Mouse (Mus musculus) retina, adult 2 months (tissue): Measurements from ENCODE around the gene Nmt2.

ENCODE experiments used
- DNase-seq: peaks from one replicate; pipeline ENCODE4 v3.0.0-alpha.2; 2012; ENCODE audit warnings: low read depth, low spot score

The Nmt2 gene

DNA sequence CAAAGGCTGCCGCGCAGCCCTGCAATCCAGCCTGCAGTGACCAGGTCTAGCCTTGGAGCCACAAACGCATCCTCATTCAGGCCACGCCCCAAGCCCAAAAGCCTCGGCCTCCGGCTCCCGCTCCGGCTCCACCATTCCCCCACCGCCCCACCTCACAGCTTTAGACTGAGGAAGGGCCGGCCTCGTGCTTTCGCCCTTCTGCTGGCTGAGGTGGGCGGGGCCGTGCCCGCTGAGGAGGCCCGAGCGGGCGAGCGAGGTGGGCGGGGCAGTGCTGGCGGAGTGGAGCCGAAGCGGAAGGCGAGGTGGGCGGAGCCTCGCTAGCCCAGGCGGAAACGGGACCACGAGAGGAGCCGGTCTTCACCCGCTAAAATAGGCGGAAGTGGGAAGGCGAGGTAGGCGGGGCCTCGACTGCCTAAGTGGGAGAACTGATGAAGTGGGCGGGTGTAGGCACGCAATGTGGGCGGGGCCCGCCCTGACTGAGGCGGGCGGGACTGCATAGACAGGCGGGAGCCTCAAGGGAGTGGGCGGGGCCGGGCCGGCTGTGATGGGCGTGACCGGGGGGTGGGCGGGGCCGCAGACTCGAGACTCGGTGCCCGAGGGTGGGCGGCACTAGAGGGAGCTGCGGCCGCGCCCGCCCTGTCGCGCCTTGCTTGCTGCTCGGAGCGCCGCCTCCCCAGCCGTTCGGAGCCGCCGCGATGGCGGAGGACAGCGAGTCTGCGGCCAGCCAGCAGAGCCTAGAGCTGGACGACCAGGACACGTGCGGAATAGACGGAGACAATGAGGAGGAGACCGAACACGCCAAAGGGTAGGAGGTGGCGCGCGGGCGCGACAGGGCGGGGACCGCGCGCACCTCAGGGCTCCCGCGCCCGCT, at the start of gene Nmt2:
TSS of gene Nmt2 (plus strand) at position 611 of the 871 bp plus-strand sequence.
- peak; percentile 99 for DNase-seq

DNA sequence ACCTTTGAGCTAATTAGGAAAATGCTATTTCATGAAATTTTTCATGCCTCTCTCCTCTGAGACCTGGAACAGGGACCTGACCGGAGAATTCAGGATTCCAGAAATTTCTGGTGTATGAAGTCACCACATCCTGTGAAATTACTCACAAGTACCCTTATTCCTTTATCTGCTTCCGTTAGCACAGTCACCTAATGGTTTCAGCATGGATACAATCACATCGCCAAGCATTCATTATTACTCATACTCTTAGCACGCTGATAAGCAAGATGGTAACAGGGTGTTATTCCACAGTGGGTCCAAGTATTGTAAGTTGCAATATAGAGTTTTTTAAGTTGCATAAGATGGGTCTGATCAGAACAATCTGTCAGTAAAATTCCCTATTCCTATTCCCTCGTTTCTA, 44.8 kb upstream of the Nmt2 start:
- no peak for DNase-seq

DNA sequence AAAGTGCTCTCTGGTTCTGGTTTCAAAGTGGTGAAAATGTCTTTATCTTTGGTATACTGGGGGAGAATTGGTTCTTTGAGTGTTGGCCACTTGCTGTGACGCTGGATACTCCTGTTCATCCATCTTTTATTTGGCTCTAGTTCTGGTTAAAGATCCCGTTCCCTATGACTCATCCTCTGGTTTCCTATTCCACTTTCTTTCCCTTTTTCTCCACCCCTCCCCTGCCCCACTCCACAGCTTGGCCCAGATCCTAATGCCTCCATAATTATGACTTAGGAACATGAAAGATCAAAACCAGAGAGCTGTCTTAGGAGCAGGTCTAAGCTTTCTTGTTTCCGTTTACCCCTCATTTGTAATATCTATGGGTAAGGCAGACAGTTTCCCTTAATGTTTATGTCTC, 39.8 kb upstream of the Nmt2 start:
- no peak for DNase-seq

DNA sequence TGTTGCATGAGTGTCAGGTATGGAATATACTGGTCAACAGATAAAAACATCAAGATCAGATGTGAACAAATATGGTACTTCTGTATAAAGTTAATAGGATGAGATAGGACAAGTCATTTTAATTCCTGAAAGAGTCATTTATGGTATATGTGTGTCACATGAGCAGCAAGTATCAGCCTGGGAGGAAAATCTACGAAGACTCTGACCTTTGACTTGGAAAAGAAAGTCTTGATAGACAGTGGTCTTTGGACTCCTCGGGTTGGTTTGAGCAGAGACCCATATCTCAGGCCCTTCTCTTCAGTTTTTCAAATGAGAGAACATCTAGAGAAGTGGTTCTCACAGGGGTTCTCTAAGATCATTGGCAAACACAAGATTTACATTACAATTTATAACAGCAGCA, 32.7 kb upstream of the Nmt2 start:
- DNase-seq: no peak

DNA sequence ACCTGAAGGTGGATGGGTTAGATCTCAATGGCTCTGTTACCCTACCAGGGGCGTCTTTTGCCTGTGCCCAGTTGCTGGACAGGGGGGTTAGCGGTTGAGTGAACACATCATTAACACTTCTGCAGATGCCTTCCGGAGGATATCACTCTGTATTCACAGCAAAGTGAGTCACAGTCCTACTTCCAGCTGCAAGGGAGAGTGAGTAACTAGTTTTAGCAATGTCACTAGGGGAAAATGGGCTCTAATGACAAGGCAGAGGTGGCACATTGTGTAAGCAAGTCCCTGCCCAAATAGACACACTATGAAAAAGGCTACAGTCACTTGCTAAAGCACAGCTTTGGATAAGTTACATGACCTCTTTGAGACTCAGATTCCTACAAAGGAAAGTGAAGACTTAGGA, 17.5 kb upstream of the Nmt2 start:
- no peak for DNase-seq

DNA sequence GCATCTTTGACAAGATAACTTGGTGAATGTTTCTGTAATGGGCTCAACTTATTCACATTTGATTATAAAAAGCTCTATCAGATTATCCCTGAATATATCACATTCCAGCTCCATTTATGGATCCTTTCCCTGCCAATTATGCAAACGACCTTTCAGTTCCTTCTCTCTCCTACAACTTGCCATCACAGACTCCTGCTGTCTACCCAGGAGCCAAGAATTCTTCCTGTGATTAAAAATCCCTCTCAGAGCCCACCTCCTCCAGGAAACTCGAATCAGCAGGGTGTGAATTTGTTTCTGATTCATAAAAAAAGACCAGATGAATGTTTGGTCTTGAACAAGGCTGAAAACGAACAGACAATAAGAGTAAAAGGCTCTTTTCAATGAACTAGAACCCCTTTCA, 16.1 kb upstream of the Nmt2 start:
- DNase-seq: no peak

DNA sequence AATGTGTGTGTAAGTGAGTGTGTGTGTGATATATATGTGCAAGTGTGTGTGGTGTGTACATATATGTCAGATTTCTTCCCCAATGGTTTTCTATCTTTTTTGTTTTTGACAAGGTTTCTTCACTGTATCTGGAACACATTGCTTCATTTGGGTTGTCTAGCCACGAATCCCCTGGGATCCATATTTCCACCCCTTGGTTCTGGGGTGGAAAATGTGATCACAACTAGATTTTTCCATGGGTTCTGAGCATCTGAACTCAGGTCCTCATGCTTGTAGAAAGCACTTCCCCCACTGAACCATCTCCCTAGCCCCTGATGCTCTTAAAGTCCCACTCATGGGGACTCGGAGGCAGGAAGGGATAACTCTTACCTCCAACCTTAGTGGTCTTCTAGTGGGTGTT, 10.7 kb upstream of the Nmt2 start:
- no peak for DNase-seq

DNA sequence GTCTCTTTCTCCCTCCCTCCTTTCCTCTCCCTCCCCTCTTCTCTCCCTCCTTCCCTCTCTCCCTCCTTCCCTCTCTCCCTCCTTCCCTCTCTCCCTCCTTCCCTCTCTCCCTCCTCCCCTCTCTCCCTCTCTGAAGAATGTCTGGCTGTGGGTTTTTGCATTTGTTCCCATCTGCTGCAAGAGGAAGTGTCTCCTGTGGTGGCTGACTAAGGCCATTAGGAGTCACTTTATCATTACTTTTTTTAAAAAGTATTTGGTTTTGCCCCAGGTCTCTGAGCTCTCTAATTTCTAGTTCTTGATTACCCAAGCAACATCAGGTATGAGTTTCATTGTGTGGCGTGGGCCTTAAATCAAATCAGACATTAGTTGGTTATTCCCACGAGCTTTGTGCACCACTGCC, 7.9 kb upstream of the Nmt2 start:
- DNase-seq: no peak

DNA sequence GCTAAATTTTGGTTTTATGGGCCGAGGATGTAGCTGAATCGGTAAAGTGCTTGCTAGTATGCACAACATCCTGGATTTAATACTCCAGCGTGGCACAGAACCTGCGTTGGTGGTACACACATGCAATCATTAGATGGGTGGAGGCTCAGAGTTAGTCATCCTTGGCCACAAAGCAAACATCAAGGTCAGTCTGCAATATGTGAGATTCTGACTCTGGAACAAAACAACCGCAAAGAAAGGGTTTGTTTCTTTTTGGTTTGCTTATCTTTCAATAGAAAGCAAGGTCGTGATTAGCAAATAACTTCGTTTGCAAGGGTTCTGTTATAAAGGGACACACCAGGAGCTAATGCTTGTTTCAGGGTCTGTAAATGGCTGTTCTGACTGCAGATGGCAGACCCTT, 6.5 kb upstream of the Nmt2 start:
- DNase-seq: no peak

DNA sequence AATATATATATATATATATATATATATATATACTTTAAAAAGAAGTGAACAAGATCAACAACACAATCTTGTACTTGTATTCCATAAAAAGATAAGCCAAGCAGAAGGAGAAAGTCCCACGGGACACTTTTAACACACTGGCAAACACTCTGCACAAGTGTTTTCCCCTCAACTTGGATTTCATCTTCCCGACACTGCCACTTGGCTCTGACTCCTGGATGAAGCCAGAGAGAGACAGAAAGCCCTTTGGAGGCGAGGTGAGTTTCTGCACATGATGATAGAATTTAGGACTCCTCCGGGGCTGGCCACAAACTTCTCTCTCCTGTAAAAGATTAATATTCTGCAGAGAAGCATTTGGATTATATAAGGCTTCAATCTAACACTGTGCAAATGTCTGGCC, 2.7 kb upstream of the Nmt2 start:
- no peak for DNase-seq

DNA sequence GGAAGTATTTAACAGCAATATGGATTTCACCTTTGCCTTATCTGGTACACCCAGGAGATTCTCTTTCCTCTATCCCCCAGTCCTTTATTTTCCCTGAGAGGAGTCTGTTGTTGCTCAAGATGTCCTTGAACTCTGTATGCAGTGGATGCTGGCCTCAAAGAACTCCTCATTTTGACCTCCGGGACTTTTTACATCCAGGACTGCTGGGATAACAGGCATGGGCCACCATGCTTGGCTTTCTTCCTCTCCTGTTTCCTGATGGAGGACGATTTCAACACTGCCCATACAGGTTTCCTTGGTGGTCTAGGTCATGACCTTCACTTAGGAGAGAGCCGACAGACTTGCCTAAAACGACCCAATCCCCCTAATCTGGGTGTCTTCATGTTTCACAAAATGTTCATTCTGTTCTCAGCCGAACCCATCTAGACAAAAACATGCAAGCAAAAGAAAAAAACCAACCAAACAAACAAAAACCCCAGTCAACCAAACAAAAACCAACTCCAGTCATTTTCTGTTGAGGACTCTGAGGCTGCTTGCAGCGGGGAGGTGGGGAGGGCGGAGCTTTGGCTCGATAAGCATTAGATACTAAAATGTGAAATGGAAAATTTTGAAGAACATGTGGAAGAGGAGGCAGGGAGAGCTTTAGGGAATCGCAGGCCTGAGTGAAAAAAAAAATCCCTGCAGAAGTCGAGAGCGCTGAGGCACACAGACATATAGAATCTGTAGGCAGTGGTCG, 978 bp upstream of the Nmt2 start:
- DNase-seq: no peak

DNA sequence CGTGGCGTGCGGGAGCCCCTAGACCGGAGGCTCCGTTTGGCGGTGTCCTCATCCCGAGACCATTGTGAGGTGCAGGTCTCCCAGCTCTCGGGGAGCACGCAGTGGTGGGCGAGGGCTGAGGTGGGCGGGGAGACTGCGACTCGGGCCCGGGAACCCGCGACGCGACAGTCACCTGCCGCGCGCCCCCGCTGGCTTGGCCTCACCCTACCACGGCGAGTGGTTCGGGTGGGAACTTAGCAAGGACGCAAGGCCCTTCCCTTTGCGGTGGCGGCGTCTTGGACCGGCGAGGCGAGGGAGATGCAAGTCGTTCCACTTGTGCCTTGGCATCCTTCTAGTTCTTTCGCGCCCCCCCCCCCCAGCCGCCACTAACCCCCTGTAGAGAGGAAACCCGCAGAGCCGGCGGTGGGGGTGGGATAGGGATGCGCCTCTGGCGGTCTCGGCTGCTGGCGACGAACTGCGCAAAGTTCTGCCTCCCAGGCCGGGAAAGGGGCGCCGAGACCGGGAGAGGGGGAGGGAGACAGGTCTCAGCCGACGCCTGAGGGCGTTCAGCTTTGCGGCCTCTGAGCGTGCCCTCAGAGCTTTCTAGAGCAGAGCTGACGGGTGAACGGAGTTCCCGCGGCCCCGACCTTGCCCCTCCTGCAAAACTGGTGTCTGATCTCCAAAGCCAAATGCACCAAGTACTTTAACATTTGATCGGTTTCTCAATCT, 615 bp downstream of the Nmt2 start:
- DNase-seq: no peak

DNA sequence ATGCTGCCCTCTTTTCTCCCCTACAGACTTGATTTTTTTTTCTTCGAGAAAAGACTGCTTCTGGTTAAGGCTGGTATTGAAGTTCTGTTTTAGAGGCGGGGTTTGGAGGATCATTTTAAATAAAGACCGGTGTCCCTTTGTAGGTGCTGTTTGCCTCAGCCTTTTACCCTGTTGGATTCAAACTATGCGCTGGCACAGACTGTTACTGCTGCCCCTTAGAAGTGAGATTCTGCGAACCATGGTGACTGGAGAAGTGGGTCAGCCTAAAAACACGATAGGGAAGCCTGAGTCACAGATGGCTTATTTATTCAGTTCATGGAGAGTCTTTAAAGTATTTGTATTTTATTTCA, 1.1 kb downstream of the Nmt2 start:
- no peak for DNase-seq

DNA sequence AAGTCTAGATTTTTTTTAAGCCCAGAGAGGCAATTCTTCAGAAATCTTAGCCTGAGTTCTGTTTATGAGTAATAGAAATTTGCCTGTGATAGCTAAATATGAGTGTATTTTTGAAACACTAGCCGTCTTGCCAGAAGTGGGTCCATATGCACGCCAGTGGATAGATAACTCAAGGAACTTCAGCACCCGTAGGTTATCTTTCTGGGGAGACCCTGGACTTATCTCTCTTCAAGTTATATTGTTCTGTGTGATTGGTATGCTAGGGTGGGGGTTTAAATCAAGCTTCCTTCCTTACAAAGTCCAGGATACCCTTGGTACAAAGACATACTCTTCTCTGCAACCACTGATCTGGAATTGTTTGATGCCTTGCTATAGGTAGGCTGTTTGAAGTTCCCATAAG, 1.7 kb downstream of the Nmt2 start:
- DNase-seq: no peak

DNA sequence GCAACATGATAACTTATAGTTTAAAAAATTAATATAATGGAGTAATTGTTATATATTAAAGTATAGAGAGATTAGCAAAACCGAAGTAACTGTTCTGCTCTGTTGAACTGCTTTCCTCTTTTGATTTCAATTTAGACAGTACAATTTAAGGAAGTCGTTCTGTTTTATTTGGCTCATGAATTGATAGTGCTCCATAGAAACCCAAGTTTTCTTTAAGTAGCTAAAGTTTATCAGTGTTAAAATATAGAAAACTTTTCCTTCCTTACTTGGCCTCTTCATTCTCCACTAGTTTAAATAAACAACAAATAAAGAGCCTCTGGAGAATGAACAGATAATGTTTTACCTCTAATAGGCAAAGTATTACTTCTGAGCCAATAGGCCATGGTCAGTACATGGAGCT, 2.2 kb downstream of the Nmt2 start:
- DNase-seq: no peak

DNA sequence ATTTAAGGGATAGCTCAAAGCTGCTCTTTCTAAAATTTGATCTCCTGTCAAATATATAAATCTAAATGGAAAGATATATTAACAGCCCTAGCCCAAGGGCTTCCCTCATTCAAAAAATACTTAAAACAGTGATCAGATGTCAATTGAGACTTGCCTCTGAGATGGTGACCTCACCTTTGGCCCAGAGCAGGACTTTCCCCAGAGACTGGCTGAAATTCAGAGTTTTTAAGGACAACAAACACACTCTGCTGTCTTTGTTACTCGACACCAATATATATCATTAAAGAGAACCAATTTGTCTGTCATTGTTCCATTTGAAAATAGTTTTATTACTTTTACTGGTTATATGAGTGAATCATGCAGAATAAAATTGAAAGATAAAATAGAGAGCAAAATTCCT, 5.6 kb downstream of the Nmt2 start:
- no peak for DNase-seq

DNA sequence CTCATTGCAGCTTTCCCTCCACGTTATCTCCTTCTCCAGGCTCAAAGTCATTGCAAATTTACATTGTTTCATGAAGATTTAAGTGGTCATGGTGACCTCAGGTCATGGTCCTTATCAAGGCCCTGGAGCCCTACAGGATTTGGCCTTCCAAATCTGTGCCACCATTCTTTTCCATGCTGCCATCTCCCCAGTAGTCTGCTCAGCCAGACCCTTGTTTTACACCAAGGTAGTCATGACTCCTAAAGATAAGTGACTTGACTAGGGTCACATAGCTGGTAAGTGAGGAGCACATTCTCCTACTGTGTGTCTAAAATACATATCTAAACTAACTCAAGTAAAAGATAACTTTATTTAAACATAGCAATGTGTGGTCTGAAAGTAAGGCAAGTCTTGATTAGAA, 8.2 kb downstream of the Nmt2 start:
- no peak for DNase-seq

DNA sequence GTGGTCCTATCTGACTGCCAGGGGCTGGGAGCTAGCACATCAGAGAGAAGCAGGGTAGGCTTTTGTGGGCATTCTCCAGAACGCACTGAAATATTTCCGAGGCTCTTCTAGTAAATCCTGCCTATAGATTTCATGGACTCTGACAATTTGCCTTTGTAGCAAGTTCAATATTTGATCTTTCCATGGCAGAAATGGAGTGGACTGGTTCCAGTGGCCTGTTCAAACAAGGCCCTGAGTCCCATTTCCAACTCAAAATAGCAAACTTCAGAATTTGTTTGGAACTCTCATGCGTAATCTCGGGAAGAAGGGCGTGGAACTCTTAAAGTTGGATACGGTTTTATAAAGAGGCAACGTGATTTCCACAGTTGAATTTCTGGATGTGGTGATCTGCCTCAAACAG, 11.8 kb downstream of the Nmt2 start:
- DNase-seq: no peak

DNA sequence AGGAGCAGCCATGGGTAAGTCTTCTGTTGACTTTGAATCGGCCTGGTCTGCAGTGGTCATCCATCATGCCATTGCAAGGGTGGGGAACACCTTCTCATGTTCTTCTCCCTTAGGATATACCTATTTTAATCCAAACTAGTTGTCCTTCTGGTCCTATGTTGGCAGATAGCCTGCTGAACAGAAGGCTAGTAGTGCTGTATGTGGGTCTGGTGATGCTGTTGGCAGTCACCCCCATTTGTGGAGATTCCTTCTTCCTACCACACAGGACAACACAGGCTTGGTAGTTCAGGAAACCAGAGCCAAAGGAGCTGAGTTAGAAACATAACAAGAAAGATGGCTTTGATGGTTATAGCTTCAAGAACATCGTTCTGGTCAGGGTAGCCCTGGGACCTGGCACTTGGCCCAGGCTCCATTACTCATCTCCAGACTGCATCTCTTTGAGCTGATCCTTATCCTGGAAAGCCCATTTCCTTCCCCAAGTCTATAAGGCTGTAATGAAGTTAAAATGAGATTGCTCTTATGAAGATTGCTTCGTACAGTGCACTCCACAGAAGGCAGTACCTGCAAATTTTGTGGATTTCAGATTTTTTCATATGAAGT, 21.5 kb downstream of the Nmt2 start:
- no peak for DNase-seq

DNA sequence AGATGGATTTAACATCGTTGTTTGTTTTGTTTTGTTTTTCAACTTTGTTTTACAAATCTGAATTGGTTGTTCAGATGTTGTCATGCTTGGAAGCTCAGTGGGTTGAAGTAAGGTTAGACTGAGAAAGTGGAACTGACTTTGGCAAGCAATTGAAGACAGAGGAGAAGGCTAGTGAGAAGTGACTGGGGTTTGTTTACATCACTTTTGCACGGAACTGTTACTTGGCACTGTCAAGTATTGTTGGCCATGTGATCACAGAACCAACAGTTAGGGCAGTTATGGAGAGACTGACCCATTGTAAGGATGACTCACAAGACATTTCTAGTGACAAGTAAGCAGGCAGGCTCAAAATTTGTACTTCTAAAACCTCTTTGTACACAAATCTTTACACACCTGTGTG, 39.1 kb downstream of the Nmt2 start:
- no peak for DNase-seq

DNA sequence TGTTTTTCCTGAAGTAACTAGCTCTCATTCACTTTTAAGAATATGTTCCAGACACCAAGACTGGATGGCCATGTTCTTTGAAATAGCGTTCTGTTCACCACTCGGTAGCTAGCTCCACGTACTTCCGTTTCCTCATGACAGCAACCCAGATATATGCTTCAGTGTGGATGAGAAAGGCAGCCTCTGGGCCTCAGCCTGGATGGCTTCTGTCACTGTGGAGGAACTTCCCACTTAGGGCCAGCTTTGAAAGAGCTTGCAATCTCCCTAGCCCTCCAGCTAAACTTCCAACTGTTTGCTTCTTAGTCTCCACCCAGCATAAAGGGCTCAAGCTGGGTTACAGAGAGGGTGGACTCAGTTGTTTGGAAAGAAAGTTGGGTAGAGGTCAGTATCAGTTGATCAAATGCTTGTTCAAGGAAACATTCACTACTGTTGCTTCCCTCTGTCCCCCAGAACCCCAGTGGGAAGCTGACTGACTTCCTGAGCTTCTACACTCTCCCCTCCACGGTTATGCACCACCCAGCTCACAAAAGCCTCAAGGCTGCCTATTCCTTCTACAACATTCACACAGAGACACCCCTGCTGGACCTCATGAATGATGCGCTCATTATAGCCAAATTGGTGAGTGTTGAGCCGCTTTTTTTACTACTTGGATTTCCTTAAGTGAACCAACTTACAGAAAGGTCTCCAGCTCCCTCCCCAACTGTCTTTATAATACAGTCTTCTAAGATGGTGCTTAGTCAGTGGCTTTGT, 40.5 kb downstream of the Nmt2 start:
- DNase-seq: no peak

DNA sequence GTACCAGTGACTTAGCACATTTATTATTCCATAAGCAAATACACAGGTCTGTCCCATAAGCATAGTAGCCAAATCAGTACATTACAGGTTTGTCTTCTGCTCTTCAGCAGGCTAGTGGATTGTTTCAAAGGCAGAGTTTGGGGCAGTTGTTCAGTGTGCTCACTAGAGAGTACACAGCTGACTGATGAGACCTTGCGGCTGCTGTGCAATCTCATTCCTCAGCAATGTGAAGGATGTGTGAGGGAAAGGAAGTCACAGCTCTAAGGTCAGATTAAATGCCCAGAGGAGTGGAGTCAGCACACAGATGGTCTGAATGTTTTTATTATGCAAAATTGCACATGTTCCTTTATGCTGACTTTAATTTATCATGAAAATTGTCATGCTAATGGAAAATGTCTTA, 42.5 kb downstream of the Nmt2 start:
- no peak for DNase-seq
